Mouse (Mus musculus) midbrain, embryonic 12.5 days (tissue): ENCODE data around the gene Actn1. TPM values are rescaled to one million over a fixed set of nuclear protein-coding genes. Genes with fewer than 3 reads are reported as not detected.

Source experiments
- ATAC-seq: fragments of 200-750 bp; cut with Nextera tagmentation; 2 replicates; pipeline ENCODE4 v1.8.0; 2017; ENCODE audit warnings: low read depth, moderate TSS enrichment, moderate library complexity; ENCODE audit not compliant: low FRiP score
- H3K27ac ChIP-seq: fragments of 300-500 bp; sonication (generic); replicated peaks from 2 replicates; pipeline ENCODE4 v1.5.1; 2016; ENCODE audit warnings: mild to moderate bottlenecking
- H3K27me3 ChIP-seq: fragments of 300-500 bp; sonication (generic); 2 replicates; pipeline ENCODE4 v1.6.1; 2016; ENCODE audit warnings: mild to moderate bottlenecking
- H3K36me3 ChIP-seq: fragments of 300-500 bp; sonication (generic); 2 replicates; pipeline ENCODE4 v1.6.1; 2016
- H3K4me1 ChIP-seq: fragments of 300-500 bp; sonication (generic); 2 replicates; pipeline ENCODE4 v1.6.1; 2016
- H3K4me2 ChIP-seq: fragments of 300-500 bp; sonication (generic); replicated peaks from 2 replicates; pipeline ENCODE4 v1.6.1; 2016; ENCODE audit warnings: mild to moderate bottlenecking, moderate library complexity
- H3K4me3 ChIP-seq: fragments of 300-500 bp; sonication (generic); 2 replicates; pipeline ENCODE4 v1.5.1; 2016; ENCODE audit warnings: mild to moderate bottlenecking
- H3K9ac ChIP-seq: fragments of 300-500 bp; sonication (generic); replicated peaks from 2 replicates; pipeline ENCODE4 v1.6.1; 2016; ENCODE audit warnings: mild to moderate bottlenecking, moderate library complexity
- H3K9me3 ChIP-seq: fragments of 300-500 bp; sonication (generic); 2 replicates; pipeline ENCODE4 v1.6.1; 2016; ENCODE audit warnings: mild to moderate bottlenecking
- WGBS: fragments of 180-500 bp; shearing (Covaris S2); methylation state at CpG from one replicate; pipeline ENCODE4 v1.1.7; 2016; 5-methylcytosine and 5-hydroxymethylcytosine counted together
- polyA plus RNA-seq: library from polyadenylated mRNA; unstranded; fragments of >200 nt; fragmentation: Nextera tagmentation; extraction: Ambion mirVana; gene quantifications from 2 replicates; pipeline ENCODE4 v1.2.1, GENCODE M21; 2016

Gene Actn1
- polyA plus RNA-seq, 1 experiment from 2014 or later: 18.9 TPM

DNA sequence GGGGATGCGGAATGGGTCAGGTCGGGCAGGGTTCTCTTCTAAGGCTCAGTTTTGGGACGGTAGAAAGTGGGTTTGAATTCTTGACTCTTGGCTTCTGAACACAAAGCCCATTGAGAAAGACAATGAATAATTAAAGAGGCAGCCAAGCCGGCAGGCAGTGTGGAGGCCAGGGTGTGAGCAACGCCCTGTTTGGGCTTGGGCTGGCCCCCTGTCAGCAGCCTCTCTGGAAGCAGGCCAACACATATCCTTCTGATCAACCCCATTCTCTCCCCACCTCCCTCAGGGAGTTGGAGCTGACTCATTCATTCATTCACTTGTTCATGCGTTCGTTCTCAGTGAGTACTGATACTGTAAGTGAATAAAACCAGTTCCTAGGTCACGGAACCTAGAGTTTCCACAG lies 36.7 kb downstream of the Actn1 start:
- 0 out of 2 replicates have a peak, but pooled peaks have one; percentile 56 for ATAC-seq
- Histone ChIP-seq H3K4me3 (no peak overlapping the region), H3K4me1 (peaks cover 26% of the 10 kb centered on the region), H3K9me3 (no peaks in the 10 kb centered on the region), H3K27ac (no peak overlapping the region), H3K27me3 (no peaks in the 10 kb centered on the region), H3K36me3 (no peaks in the 10 kb centered on the region), H3K4me2 (no peak overlapping the region), H3K9ac (no peak overlapping the region)
- WGBS: 38% methylated on average over 8 of the region's 8 CpGs

GRCm38 (mm10) chr12:80222473-80222872 lies 37.7 kb downstream of the Actn1 start:
- H3K9me3 ChIP-seq: no peaks in the 10 kb centered on the region
- H3K36me3 ChIP-seq: no peaks in the 10 kb centered on the region
- no peak overlapping the region for H3K27ac ChIP-seq
- H3K4me1 ChIP-seq: peaks cover 16% of the 10 kb centered on the region
- no peak for ATAC-seq
- H3K4me2 ChIP-seq: no peak overlapping the region
- WGBS: 99% methylated on average over 3 of the region's 3 CpGs
- H3K27me3 ChIP-seq: no peaks in the 10 kb centered on the region
- no peak overlapping the region for H3K9ac ChIP-seq
- no peak overlapping the region for H3K4me3 ChIP-seq

DNA sequence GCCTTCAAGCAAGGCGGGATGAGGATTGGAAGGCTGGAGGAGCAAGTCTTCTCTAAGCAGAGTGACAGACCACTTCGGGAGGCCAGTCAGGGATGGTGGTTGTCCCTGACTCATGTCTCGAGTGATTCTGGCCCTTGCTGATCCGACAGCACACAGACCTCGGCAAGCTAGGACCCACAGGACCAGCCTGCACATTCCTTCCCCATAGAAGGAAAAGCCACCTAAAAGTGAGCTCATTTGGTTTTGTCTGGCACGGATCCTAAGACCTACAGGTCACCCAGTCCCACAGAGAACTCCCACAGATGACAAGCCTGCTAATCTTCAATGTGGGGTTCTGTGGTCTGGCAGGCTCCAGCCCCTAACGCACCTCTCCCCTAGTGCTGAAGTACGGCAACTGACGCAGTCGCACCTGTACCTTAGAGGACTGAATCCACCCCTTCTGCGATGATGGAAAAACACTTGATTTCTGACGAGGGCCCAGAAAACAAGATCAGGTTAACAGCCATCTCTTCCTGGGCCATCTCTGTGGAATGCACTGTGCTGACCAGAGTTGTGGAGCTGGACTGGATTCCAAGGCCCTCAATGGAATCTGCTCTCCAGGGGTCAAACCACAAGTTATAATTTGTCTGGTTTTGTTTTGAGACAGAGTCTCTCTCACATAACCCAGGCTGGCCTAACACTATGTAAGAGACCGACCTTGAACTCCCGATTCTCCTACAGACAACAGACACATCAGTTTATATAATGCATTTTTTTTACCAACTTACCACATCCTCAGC lies 39.7 kb downstream of the Actn1 start:
- Histone ChIP-seq H3K4me3 (no peak overlapping the region), H3K9me3 (no peaks in the 10 kb centered on the region), H3K4me2 (no peak overlapping the region), H3K27me3 (no peaks in the 10 kb centered on the region), H3K27ac (no peak overlapping the region), H3K9ac (no peak overlapping the region), H3K4me1 (peaks cover 16% of the 10 kb centered on the region), H3K36me3 (no peaks in the 10 kb centered on the region)
- 92% methylated on average over 14 of the region's 14 CpGs for WGBS
- ATAC-seq: no peak

GRCm38 (mm10) chr12:80218784-80219183 lies 41.4 kb downstream of the Actn1 start:
- H3K4me3 ChIP-seq: no peak overlapping the region
- 74% methylated on average over 3 of the region's 3 CpGs for WGBS
- H3K9ac ChIP-seq: no peak overlapping the region
- no peak overlapping the region for H3K27ac ChIP-seq
- no peaks in the 10 kb centered on the region for H3K9me3 ChIP-seq
- no peak overlapping the region for H3K4me2 ChIP-seq
- no peaks in the 10 kb centered on the region for H3K36me3 ChIP-seq
- peaks cover 6% of the 10 kb centered on the region for H3K4me1 ChIP-seq
- no peaks in the 10 kb centered on the region for H3K27me3 ChIP-seq
- no peak for ATAC-seq

- Histone ChIP-seq H3K9me3 (no peaks in the 10 kb centered on the region), H3K4me2 (no peak overlapping the region), H3K36me3 (no peaks in the 10 kb centered on the region), H3K4me1 (no peaks in the 10 kb centered on the region; the same call in 1 of the 2 replicates), H3K27ac (no peak overlapping the region), H3K27me3 (no peaks in the 10 kb centered on the region), H3K4me3 (no peak overlapping the region), H3K9ac (no peak overlapping the region)
- ATAC-seq: no peak
- WGBS: 84% methylated on average over 4 of the region's 4 CpGs
Observed at GRCm38 (mm10) chr12:80218045-80218611, 42.0 kb downstream of the Actn1 start.

DNA sequence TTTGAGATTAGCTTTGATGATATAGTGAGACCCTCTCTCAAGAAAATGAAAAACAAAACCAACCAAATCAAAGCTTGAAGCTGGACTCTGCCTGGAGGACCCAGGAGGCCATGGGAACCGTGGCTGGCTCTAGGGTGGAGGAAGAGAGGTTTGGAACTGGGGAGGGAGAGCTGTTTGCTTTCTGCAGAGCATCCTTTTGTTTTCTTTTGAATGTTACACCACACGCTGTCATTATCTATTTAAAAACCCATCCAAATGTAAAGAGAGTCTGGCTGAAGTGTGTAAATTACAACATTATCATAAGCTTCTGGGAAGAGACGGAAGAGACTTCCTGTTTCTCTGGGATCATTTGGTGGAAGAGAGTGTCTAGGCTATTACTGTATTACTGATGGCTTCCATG lies 43.1 kb downstream of the Actn1 start:
- no peak overlapping the region for H3K9ac ChIP-seq
- WGBS: 64% methylated on average over 3 of the region's 3 CpGs
- H3K9me3 ChIP-seq: no peaks in the 10 kb centered on the region
- H3K4me1 ChIP-seq: no peaks in the 10 kb centered on the region; the same call in 1 of the 2 replicates
- H3K27me3 ChIP-seq: no peaks in the 10 kb centered on the region
- no peak overlapping the region for H3K4me2 ChIP-seq
- H3K4me3 ChIP-seq: no peak overlapping the region
- H3K36me3 ChIP-seq: no peaks in the 10 kb centered on the region
- no peak for ATAC-seq
- H3K27ac ChIP-seq: no peak overlapping the region

- no peaks in the 10 kb centered on the region for H3K36me3 ChIP-seq
- no peak overlapping the region for H3K4me2 ChIP-seq
- H3K9me3 ChIP-seq: no peaks in the 10 kb centered on the region
- H3K9ac ChIP-seq: no peak overlapping the region
- H3K4me1 ChIP-seq: no peaks in the 10 kb centered on the region; the same call in 1 of the 2 replicates
- no peak overlapping the region for H3K4me3 ChIP-seq
- WGBS: 72% methylated on average over 6 of the region's 6 CpGs
- no peak overlapping the region for H3K27ac ChIP-seq
- no peak for ATAC-seq
- no peaks in the 10 kb centered on the region for H3K27me3 ChIP-seq
Observed at GRCm38 (mm10) chr12:80216258-80216881, 43.8 kb downstream of the Actn1 start.

DNA sequence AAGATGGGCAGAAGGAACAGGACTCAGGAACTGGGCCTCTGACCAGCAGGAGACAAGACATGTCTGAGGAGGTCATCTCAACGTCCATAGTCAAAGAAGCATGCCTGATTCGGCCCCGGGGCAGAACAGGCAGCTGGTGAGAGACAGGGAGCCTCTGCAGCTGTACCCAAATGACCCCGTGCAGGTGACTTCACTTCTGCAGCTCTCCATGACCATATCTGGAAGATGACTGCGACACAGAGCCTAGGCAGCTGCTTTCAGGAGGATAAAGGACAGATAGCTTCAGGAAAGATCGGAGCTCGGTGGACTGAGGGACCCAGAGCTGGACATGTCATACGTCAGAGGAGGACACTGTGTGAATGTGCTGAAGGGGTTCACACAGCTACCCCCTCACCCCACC lies 46.4 kb downstream of the Actn1 start:
- Histone ChIP-seq H3K9me3 (no peaks in the 10 kb centered on the region), H3K9ac (no peak overlapping the region), H3K27ac (no peak overlapping the region), H3K4me3 (no peak overlapping the region), H3K4me2 (no peak overlapping the region), H3K36me3 (no peaks in the 10 kb centered on the region), H3K4me1 (peaks cover under 1% of the 10 kb centered on the region), H3K27me3 (no peaks in the 10 kb centered on the region)
- ATAC-seq: no peak
- WGBS: 81% methylated on average over 8 of the region's 8 CpGs

DNA sequence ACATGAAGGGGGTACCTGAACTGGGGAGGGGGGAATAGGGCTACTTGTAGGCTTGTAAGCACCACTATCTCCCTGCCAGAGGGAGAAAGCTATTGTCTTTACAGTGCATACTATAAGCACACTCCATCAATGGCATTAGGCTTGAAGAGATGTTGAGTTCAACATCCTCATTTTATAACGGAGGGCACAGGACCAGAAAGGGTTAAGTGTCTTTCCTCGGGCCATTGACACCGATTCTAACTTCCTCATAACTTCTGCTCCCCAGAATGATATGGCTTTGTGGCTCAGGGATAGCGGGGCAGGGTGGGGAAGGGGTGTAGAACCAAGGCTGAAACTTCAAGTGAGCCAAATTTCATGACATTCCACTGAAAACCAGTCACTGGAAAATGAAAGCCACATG lies 46.9 kb downstream of the Actn1 start:
- H3K4me3 ChIP-seq: no peak overlapping the region
- H3K4me2 ChIP-seq: no peak overlapping the region
- peaks cover 5% of the 10 kb centered on the region for H3K4me1 ChIP-seq
- no peak for ATAC-seq
- no peak overlapping the region for H3K27ac ChIP-seq
- 74% methylated on average over 4 of the region's 4 CpGs for WGBS
- no peaks in the 10 kb centered on the region for H3K36me3 ChIP-seq
- H3K27me3 ChIP-seq: no peaks in the 10 kb centered on the region
- no peaks in the 10 kb centered on the region for H3K9me3 ChIP-seq
- H3K9ac ChIP-seq: no peak overlapping the region

DNA sequence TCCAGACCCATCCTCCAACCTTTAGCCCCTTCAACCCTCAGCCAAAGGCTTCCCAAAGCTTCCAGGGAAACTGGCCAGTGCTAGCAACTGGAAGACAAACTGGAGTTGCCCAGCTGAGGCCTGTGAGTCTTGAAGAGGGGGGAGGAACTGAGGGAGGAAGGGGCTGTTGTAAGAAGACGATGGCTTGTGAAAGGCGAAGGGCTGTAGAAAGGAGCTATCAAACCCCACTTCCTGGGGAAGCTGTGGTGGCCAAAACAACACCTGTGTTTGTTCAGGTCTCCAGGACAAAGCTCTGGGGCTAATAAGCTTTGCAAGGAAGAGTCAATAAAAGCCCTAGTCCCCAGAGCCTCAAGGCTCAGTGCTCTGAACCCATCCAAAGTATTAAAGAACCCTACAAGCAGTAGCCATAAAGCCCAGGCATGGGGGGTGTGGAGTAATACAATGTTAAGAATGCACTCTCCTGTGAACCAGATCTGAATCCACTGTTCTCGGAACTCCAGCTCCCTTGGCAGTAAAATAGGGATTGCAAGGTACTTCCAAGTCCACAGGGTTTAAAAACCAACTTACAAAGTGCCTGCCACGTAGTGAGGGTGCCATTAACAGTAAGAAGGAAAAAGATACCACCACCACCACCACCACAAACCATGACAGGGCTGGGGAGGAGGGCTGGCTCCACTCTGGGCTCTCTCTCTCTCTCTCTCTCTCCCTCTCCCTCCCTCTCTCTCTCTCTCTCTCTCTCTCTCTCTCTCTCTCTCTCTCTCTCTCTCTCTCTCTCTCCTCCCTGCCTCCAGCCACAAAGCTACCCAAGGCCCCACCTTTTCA lies 49.2 kb downstream of the Actn1 start:
- H3K9ac ChIP-seq: no peak overlapping the region
- no peaks in the 10 kb centered on the region for H3K9me3 ChIP-seq
- H3K27ac ChIP-seq: no peak overlapping the region
- 66% methylated on average over 4 of the region's 4 CpGs for WGBS
- ATAC-seq: no peak
- no peaks in the 10 kb centered on the region for H3K27me3 ChIP-seq
- H3K4me1 ChIP-seq: peaks cover 5% of the 10 kb centered on the region; the same call in 1 of the 2 replicates
- H3K4me2 ChIP-seq: no peak overlapping the region
- H3K36me3 ChIP-seq: no peaks in the 10 kb centered on the region
- H3K4me3 ChIP-seq: no peak overlapping the region

DNA sequence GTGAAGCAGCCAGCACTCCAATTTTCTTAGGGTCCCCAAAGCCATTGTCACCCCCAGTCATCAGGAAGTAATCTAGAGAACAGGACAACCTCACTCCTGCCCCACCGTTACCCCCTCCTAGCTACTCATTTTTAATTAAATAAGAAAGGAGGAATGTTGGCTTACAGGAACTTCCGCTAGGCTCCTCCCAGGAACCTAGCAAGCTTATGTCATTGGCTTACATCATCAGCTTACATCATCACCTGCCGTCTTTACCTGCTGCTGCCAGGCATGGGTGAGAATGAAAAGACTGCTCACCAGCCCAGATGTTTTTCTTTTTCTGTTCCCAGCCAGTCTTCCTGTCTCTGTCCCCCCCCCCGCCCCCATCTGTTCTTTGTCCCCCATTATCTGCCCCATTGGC lies 50.3 kb downstream of the Actn1 start:
- Histone ChIP-seq H3K4me2 (no peak overlapping the region), H3K9ac (no peak overlapping the region), H3K27ac (no peak overlapping the region), H3K36me3 (no peaks in the 10 kb centered on the region), H3K27me3 (no peaks in the 10 kb centered on the region), H3K4me1 (peaks cover 5% of the 10 kb centered on the region; the same call in 1 of the 2 replicates), H3K4me3 (no peak overlapping the region), H3K9me3 (no peaks in the 10 kb centered on the region)
- 86% methylated on average over 4 of the region's 4 CpGs for WGBS
- no peak for ATAC-seq
